Mouse (Mus musculus) 3134 (cell line): Measurements from ENCODE around the gene Ap2a2.

Experiments used
- DNase-seq: peaks from one replicate; pipeline ENCODE4 v3.0.0-alpha.2; 2011; ENCODE audit warnings: low spot score; ENCODE audit not compliant: insufficient read length; ENCODE audit errors: extremely low read depth

Ap2a2 gene

GRCm38 (mm10) chr7:141561682-141562391, at the start of gene Ap2a2:
Gene Ap2a2, plus strand, starts transcription at chr7:141562173.
- peak; percentile 92 for DNase-seq

- no peak for DNase-seq
These were observed 44.3 kb upstream of the Ap2a2 start for GRCm38 (mm10) chr7:141517638-141518037.

- no peak for DNase-seq
These were observed 43.7 kb upstream of the Ap2a2 start for GRCm38 (mm10) chr7:141518296-141518695.

GRCm38 (mm10) chr7:141518926-141519325, 43.0 kb upstream of the Ap2a2 start:
- DNase-seq: no peak

GRCm38 (mm10) chr7:141519795-141520194, 42.2 kb upstream of the Ap2a2 start:
- DNase-seq: no peak

- no peak for DNase-seq
These were observed 39.0 kb upstream of the Ap2a2 start for GRCm38 (mm10) chr7:141523007-141523406.

- peak; percentile 65 for DNase-seq
These were observed 37.7 kb upstream of the Ap2a2 start for GRCm38 (mm10) chr7:141524271-141524670.

- DNase-seq: peak; percentile 38
These were observed 37.0 kb upstream of the Ap2a2 start for GRCm38 (mm10) chr7:141524760-141525579.

GRCm38 (mm10) chr7:141525580-141525925, 36.4 kb upstream of the Ap2a2 start:
- DNase-seq: no peak

GRCm38 (mm10) chr7:141535570-141535969, 26.4 kb upstream of the Ap2a2 start:
- DNase-seq: no peak

- DNase-seq: no peak
These were observed 23.0 kb upstream of the Ap2a2 start for GRCm38 (mm10) chr7:141538852-141539555.

- peak; percentile 98 for DNase-seq
These were observed 22.2 kb upstream of the Ap2a2 start, which contains the start of gene Chid1 for GRCm38 (mm10) chr7:141539556-141540311. Gene Chid1, minus strand, starts transcription at chr7:141539857.

- peak; percentile 67 for DNase-seq
These were observed 21.5 kb upstream of the Ap2a2 start for GRCm38 (mm10) chr7:141540312-141541081.

- DNase-seq: peak; percentile 51
These were observed 20.3 kb upstream of the Ap2a2 start for GRCm38 (mm10) chr7:141541681-141542080.

- DNase-seq: peak; percentile 8
These were observed 19.4 kb upstream of the Ap2a2 start for GRCm38 (mm10) chr7:141542588-141542987.

GRCm38 (mm10) chr7:141544654-141545053, 17.3 kb upstream of the Ap2a2 start:
- DNase-seq: no peak

GRCm38 (mm10) chr7:141549432-141550061, 12.4 kb upstream of the Ap2a2 start:
- DNase-seq: no peak

- DNase-seq: no peak
These were observed 11.5 kb upstream of the Ap2a2 start for GRCm38 (mm10) chr7:141550464-141550863.

GRCm38 (mm10) chr7:141558329-141558776, 3.6 kb upstream of the Ap2a2 start:
- no peak for DNase-seq
